Mouse (Mus musculus): ENCODE results near the gene Def8. TPM values are rescaled to one million over a fixed set of nuclear protein-coding genes. Genes with fewer than 3 reads are reported as not detected.

The Def8 gene
- polyA plus RNA-seq, 1 experiment from 2014 or later = 9.9 TPM

- ATAC-seq (ENCODE audit: low read depth) = no peak
- Histone ChIP-seq H3K4me2 (ENCODE audit: low read depth, low read length) (no peak overlapping the region), H3K4me1 (ENCODE audit: control insufficient read depth, low read depth, low read length) (no peaks in the 10 kb centered on the region), H3K27ac (ENCODE audit: low read length) (no peak overlapping the region), H3K9ac (ENCODE audit: low read depth, low read length) (no peak overlapping the region), H3K36me3 (ENCODE audit: control insufficient read depth, insufficient read depth) (peaks cover 48% of the 10 kb centered on the region), H3K4me3 (ENCODE audit: low read depth, low read length) (no peak overlapping the region), H3K9me3 (replicated peaks; ENCODE audit: control insufficient read depth, low read length) (no peaks in the 10 kb centered on the region), H3K27me3 (ENCODE audit: control insufficient read depth, insufficient read depth, low read depth, low read length) (no peaks in the 10 kb centered on the region)
- WGBS (ENCODE audit: insufficient replicate concordance) = 80% methylated on average over 7 of the region's 7 CpGs
Measured at GRCm38 (mm10) chr8:123389026-123389425, 34.3 kb upstream of the Def8 start.

- H3K36me3 ChIP-seq (ENCODE audit: control insufficient read depth, insufficient read depth) = peaks cover 24% of the 10 kb centered on the region
- H3K27ac ChIP-seq (ENCODE audit: low read length) = no peak overlapping the region
- no peak overlapping the region for H3K9ac ChIP-seq (ENCODE audit: low read depth, low read length)
- H3K4me3 ChIP-seq (ENCODE audit: low read depth, low read length) = no peak overlapping the region
- H3K4me2 ChIP-seq (ENCODE audit: low read depth, low read length) = no peak overlapping the region
- no peaks in the 10 kb centered on the region for H3K27me3 ChIP-seq (ENCODE audit: control insufficient read depth, insufficient read depth, low read depth, low read length)
- H3K4me1 ChIP-seq (ENCODE audit: control insufficient read depth, low read depth, low read length) = no peaks in the 10 kb centered on the region
- no peak for ATAC-seq (ENCODE audit: low read depth)
- WGBS (ENCODE audit: insufficient replicate concordance) = 75% methylated on average over 13 of the region's 13 CpGs
- H3K9me3 ChIP-seq (replicated peaks; ENCODE audit: control insufficient read depth, low read length) = no peaks in the 10 kb centered on the region
Measured at GRCm38 (mm10) chr8:123398308-123398707, 25.0 kb upstream of the Def8 start.

- 81% methylated on average over 9 of the region's 9 CpGs for WGBS (ENCODE audit: insufficient replicate concordance)
- H3K4me3 ChIP-seq (ENCODE audit: low read depth, low read length) = no peak overlapping the region
- peaks cover under 1% of the 10 kb centered on the region; the same call in 1 of the 2 replicates for H3K4me1 ChIP-seq (ENCODE audit: control insufficient read depth, low read depth, low read length)
- no peaks in the 10 kb centered on the region for H3K9me3 ChIP-seq (replicated peaks; ENCODE audit: control insufficient read depth, low read length)
- H3K27me3 ChIP-seq (ENCODE audit: control insufficient read depth, insufficient read depth, low read depth, low read length) = no peaks in the 10 kb centered on the region
- H3K36me3 ChIP-seq (ENCODE audit: control insufficient read depth, insufficient read depth) = peaks cover 7% of the 10 kb centered on the region; the same call in 1 of the 2 replicates
- H3K4me2 ChIP-seq (ENCODE audit: low read depth, low read length) = no peak overlapping the region
- no peak overlapping the region for H3K27ac ChIP-seq (ENCODE audit: low read length)
- H3K9ac ChIP-seq (ENCODE audit: low read depth, low read length) = no peak overlapping the region
- ATAC-seq (ENCODE audit: low read depth) = no peak
Measured at GRCm38 (mm10) chr8:123401936-123402335, 21.4 kb upstream of the Def8 start.

GRCm38 (mm10) chr8:123402730-123403326, 20.5 kb upstream of the Def8 start:
- no peak overlapping the region for H3K9ac ChIP-seq (ENCODE audit: low read depth, low read length)
- ATAC-seq (ENCODE audit: low read depth) = no peak
- no peak overlapping the region for H3K4me3 ChIP-seq (ENCODE audit: low read depth, low read length)
- peaks cover 9% of the 10 kb centered on the region for H3K4me1 ChIP-seq (ENCODE audit: control insufficient read depth, low read depth, low read length)
- H3K4me2 ChIP-seq (ENCODE audit: low read depth, low read length) = no peak overlapping the region
- H3K27me3 ChIP-seq (ENCODE audit: control insufficient read depth, insufficient read depth, low read depth, low read length) = peaks cover 2% of the 10 kb centered on the region; the same call in 1 of the 2 replicates
- peaks cover 7% of the 10 kb centered on the region; the same call in 1 of the 2 replicates for H3K36me3 ChIP-seq (ENCODE audit: control insufficient read depth, insufficient read depth)
- no peak overlapping the region for H3K27ac ChIP-seq (ENCODE audit: low read length)
- no peaks in the 10 kb centered on the region for H3K9me3 ChIP-seq (replicated peaks; ENCODE audit: control insufficient read depth, low read length)
- WGBS (ENCODE audit: insufficient replicate concordance) = 69% methylated on average over 9 of the region's 9 CpGs

GRCm38 (mm10) chr8:123404521-123404920, 18.8 kb upstream of the Def8 start:
- no peaks in the 10 kb centered on the region; the same call in 1 of the 2 replicates for H3K36me3 ChIP-seq (ENCODE audit: control insufficient read depth, insufficient read depth)
- H3K9me3 ChIP-seq (replicated peaks; ENCODE audit: control insufficient read depth, low read length) = no peaks in the 10 kb centered on the region
- H3K27me3 ChIP-seq (ENCODE audit: control insufficient read depth, insufficient read depth, low read depth, low read length) = peaks cover 13% of the 10 kb centered on the region
- no peak overlapping the region for H3K4me2 ChIP-seq (ENCODE audit: low read depth, low read length)
- WGBS (ENCODE audit: insufficient replicate concordance) = 51% methylated on average over 8 of the region's 8 CpGs
- H3K9ac ChIP-seq (ENCODE audit: low read depth, low read length) = no peak overlapping the region
- peaks cover 25% of the 10 kb centered on the region for H3K4me1 ChIP-seq (ENCODE audit: control insufficient read depth, low read depth, low read length)
- ATAC-seq (ENCODE audit: low read depth) = no peak
- no peak overlapping the region for H3K4me3 ChIP-seq (ENCODE audit: low read depth, low read length)
- no peak overlapping the region for H3K27ac ChIP-seq (ENCODE audit: low read length)

- 4% methylated on average over 4 of the region's 4 CpGs for WGBS (ENCODE audit: insufficient replicate concordance)
- peaks cover 41% of the 10 kb centered on the region for H3K4me1 ChIP-seq (ENCODE audit: control insufficient read depth, low read depth, low read length)
- no peaks in the 10 kb centered on the region for H3K9me3 ChIP-seq (replicated peaks; ENCODE audit: control insufficient read depth, low read length)
- no peak within 1 kb of the TSS for H3K27ac ChIP-seq (ENCODE audit: low read length)
- H3K27me3 ChIP-seq (ENCODE audit: control insufficient read depth, insufficient read depth, low read depth, low read length) = peaks cover 35% of the 10 kb centered on the region
- no peak within 1 kb of the TSS for H3K4me3 ChIP-seq (ENCODE audit: low read depth, low read length)
- ATAC-seq (ENCODE audit: low read depth) = no peak
- no peaks in the 10 kb centered on the region for H3K36me3 ChIP-seq (ENCODE audit: control insufficient read depth, insufficient read depth)
- H3K9ac ChIP-seq (ENCODE audit: low read depth, low read length) = no peak within 1 kb of the TSS
- no peak within 1 kb of the TSS for H3K4me2 ChIP-seq (ENCODE audit: low read depth, low read length)
Measured at GRCm38 (mm10) chr8:123406786-123407185, 16.5 kb upstream of the Def8 start, which contains the start of gene Mc1r. TSS of gene Mc1r (plus strand) at chr8:123407107.

GRCm38 (mm10) chr8:123407612-123408011, 15.7 kb upstream of the Def8 start:
- no peak overlapping the region for H3K4me3 ChIP-seq (ENCODE audit: low read depth, low read length)
- no peak overlapping the region for H3K27ac ChIP-seq (ENCODE audit: low read length)
- H3K4me1 ChIP-seq (ENCODE audit: control insufficient read depth, low read depth, low read length) = peaks cover 48% of the 10 kb centered on the region
- H3K36me3 ChIP-seq (ENCODE audit: control insufficient read depth, insufficient read depth) = no peaks in the 10 kb centered on the region
- no peak for ATAC-seq (ENCODE audit: low read depth)
- no peak overlapping the region for H3K9ac ChIP-seq (ENCODE audit: low read depth, low read length)
- no peaks in the 10 kb centered on the region for H3K9me3 ChIP-seq (replicated peaks; ENCODE audit: control insufficient read depth, low read length)
- WGBS (ENCODE audit: insufficient replicate concordance) = 67% methylated on average over 13 of the region's 13 CpGs
- peaks cover 44% of the 10 kb centered on the region for H3K27me3 ChIP-seq (ENCODE audit: control insufficient read depth, insufficient read depth, low read depth, low read length)
- no peak overlapping the region for H3K4me2 ChIP-seq (ENCODE audit: low read depth, low read length)

- no peak overlapping the region for H3K4me3 ChIP-seq (ENCODE audit: low read depth, low read length)
- ATAC-seq (ENCODE audit: low read depth) = peak; percentile 68
Measured at GRCm38 (mm10) chr8:123408586-123409544, 14.5 kb upstream of the Def8 start.

More at GRCm38 (mm10) chr8:123408586-123409544, 14.5 kb upstream of the Def8 start:
- Histone ChIP-seq H3K9ac (ENCODE audit: low read depth, low read length) (no peak overlapping the region), H3K9me3 (replicated peaks; ENCODE audit: control insufficient read depth, low read length) (no peaks in the 10 kb centered on the region), H3K36me3 (ENCODE audit: control insufficient read depth, insufficient read depth) (no peaks in the 10 kb centered on the region), H3K4me2 (ENCODE audit: low read depth, low read length) (peak overlapping the region; percentile 18; the same call in 1 of the 2 replicates), H3K27me3 (ENCODE audit: control insufficient read depth, insufficient read depth, low read depth, low read length) (peaks cover 51% of the 10 kb centered on the region), H3K27ac (ENCODE audit: low read length) (no peak overlapping the region), H3K4me1 (ENCODE audit: control insufficient read depth, low read depth, low read length) (peaks cover 48% of the 10 kb centered on the region)
- 20% methylated on average over 9 of the region's 9 CpGs for WGBS (ENCODE audit: insufficient replicate concordance)

Measured in liver, embryonic 16.5 days (tissue).